Mouse (Mus musculus) MEL (cell line): ENCODE data around the gene Zfp64.

ENCODE experiments used
- CTCF ChIP-seq, 3 experiments: IDR thresholded peaks in 2 of 3; conservative IDR thresholded peaks in 1 of 3; 2 replicates each; pipeline ENCODE4 v1.5.1; 2011 to 2012; ENCODE audit warnings: low read length in 3 of 3, low read depth in 2 of 3, mild to moderate bottlenecking in 2 of 3, improper control_type of control experiment in 1 of 3, inconsistent platforms in 1 of 3, mixed read lengths in 1 of 3, moderate library complexity in 1 of 3; ENCODE audit not compliant: control insufficient read depth in 1 of 3, insufficient read depth in 1 of 3, poor library complexity in 1 of 3, severe bottlenecking in 1 of 3
- EP300 ChIP-seq, 2 experiments: IDR thresholded peaks; 2 replicates each; pipeline ENCODE4 v1.6.1; 2011; ENCODE audit warnings: improper control_type of control experiment in 2 of 2, low read length in 2 of 2, low read depth in 1 of 2, mild to moderate bottlenecking in 1 of 2
- HCFC1 ChIP-seq: IDR thresholded peaks from 2 replicates; pipeline ENCODE4 v1.6.1; 2012; ENCODE audit warnings: low read depth, mild to moderate bottlenecking, inconsistent platforms, low read length, improper control_type of control experiment, moderate library complexity
- POLR2A ChIP-seq, 2 experiments: IDR thresholded peaks; 2 replicates each; pipeline ENCODE4 v1.6.1; 2011 to 2012; ENCODE audit warnings: low read length in 2 of 2, mild to moderate bottlenecking in 2 of 2, control low read depth in 1 of 2, improper control_type of control experiment in 1 of 2, low read depth in 1 of 2, moderate library complexity in 1 of 2; ENCODE audit not compliant: control insufficient read depth in 1 of 2, insufficient read depth in 1 of 2, poor library complexity in 1 of 2
- SIN3A ChIP-seq: IDR thresholded peaks from 2 replicates; pipeline ENCODE4 v1.6.1; 2012; ENCODE audit warnings: low read length, improper control_type of control experiment, inconsistent platforms
- TAL1 ChIP-seq: IDR thresholded peaks from 2 replicates; pipeline ENCODE4 v1.6.1; 2012; ENCODE audit warnings: mild to moderate bottlenecking, inconsistent platforms, low read length, moderate library complexity, mixed read lengths
- UBTF ChIP-seq: IDR thresholded peaks from 2 replicates; pipeline ENCODE4 v1.6.1; 2012; ENCODE audit warnings: low read depth, mild to moderate bottlenecking, inconsistent platforms, low read length, improper control_type of control experiment, moderate library complexity, borderline replicate concordance; ENCODE audit not compliant: insufficient read depth
- ZC3H11A ChIP-seq: IDR thresholded peaks from 2 replicates; pipeline ENCODE4 v1.6.1; 2012; ENCODE audit warnings: low read depth, mild to moderate bottlenecking, inconsistent platforms, low read length, improper control_type of control experiment

GRCm38 (mm10) chr2:168876631-168877030, 78.8 kb downstream of the Zfp64 start:
- no peak for TF ChIP-seq POLR2A (IDR thresholded peaks at IDR 0.05; ENCODE audit: control insufficient read depth in 1 of 2, insufficient read depth in 1 of 2, low read depth in 1 of 2, low read length in 2 of 2, poor library complexity in 1 of 2)
- no peak for TF ChIP-seq EP300 (IDR thresholded peaks at IDR 0.05; ENCODE audit: low read depth in 1 of 2, low read length in 2 of 2)
- TF ChIP-seq CTCF (IDR thresholded peaks at IDR 0.05 in 2 of 3, conservative IDR thresholded peaks at IDR 0.05 in 1 of 3; ENCODE audit: control insufficient read depth in 1 of 3, insufficient read depth in 1 of 3, low read depth in 2 of 3, low read length in 3 of 3, poor library complexity in 1 of 3, severe bottlenecking in 1 of 3), result no peak
- no peak for TF ChIP-seq ZC3H11A
- no peak for TF ChIP-seq TAL1
- no peak for TF ChIP-seq SIN3A
- TF ChIP-seq UBTF, result no peak
- TF ChIP-seq HCFC1, result no peak
